Comparison of ENCODE assay signal across 27 mouse cellular contexts in genomic region chr19:11486599-11486998, GRCm38 (mm10). TPM values are rescaled to one million over a fixed set of nuclear protein-coding genes. Genes with fewer than 3 reads are reported as not detected.
"Had no signal": no experiment of that assay in that cellular context is flagged by ENCODE, and none has a peak within 500 bp of the region (broad histone marks: within the 10 kb centered on the region; RNA-seq: fewer than 3 reads in every experiment).

No protein-coding gene starts in this region.

- H3K4me1 ChIP-seq: limb, embryonic 10.5 days; limb, embryonic 13.5 days; liver, embryonic 12.5 days; liver, embryonic 15.5 days; lung, embryonic 15.5 days; neural tube, embryonic 13.5 days; stomach, embryonic 15.5 days had no signal

- ATAC-seq: intestine, embryonic 16.5 days; liver, embryonic 12.5 days had no signal

- H3K4me3 ChIP-seq: limb, embryonic 10.5 days; limb, embryonic 13.5 days; liver, embryonic 12.5 days; liver, embryonic 15.5 days; lung, embryonic 15.5 days; neural tube, embryonic 13.5 days; stomach, embryonic 15.5 days had no signal

- H3K36me3 ChIP-seq: limb, embryonic 10.5 days; limb, embryonic 13.5 days; liver, embryonic 12.5 days; liver, embryonic 15.5 days; lung, embryonic 15.5 days; neural tube, embryonic 13.5 days; stomach, embryonic 15.5 days had no signal

- H3K27ac ChIP-seq: limb, embryonic 10.5 days; limb, embryonic 13.5 days; liver, embryonic 12.5 days; liver, embryonic 15.5 days; lung, embryonic 15.5 days; neural tube, embryonic 13.5 days; stomach, embryonic 15.5 days had no signal

- DNase-seq: kidney, adult 18-20 months; kidney, adult 9 months; kidney, postnatal 14 days; kidney, postnatal 4 days; liver; lung, adult 18-20 months; lung, postnatal 10 days; lung, postnatal 36 days; midbrain, embryonic 14.5 days; retina, postnatal 1 day; spleen, adult 18-20 months; thymus, postnatal 25 days had no signal

- H3K27me3 ChIP-seq: limb, embryonic 13.5 days; liver, embryonic 12.5 days; liver, embryonic 15.5 days; lung, embryonic 15.5 days; neural tube, embryonic 13.5 days; stomach, embryonic 15.5 days had no signal

RNA-seq across cellular contexts. Expression of gene Gm8369, which starts 0.9 kb away (rescaled TPM):
- polyA plus RNA-seq: intestine, embryonic 16.5 days; kidney, embryonic 16.5 days; limb, embryonic 10.5 days; limb, embryonic 13.5 days; liver, embryonic 12.5 days; midbrain, embryonic 11.5 days; midbrain, embryonic 14.5 days; neural tube, embryonic 13.5 days; stomach, embryonic 15.5 days had no signal

RNA-seq across cellular contexts. Expression of gene Ms4a4b, which starts 43.2 kb away (rescaled TPM):
- total RNA-seq: layer of hippocampus, postnatal 10 days; layer of hippocampus, postnatal 36 days had no signal
- polyA plus RNA-seq: limb, embryonic 10.5 days; limb, embryonic 13.5 days; liver, embryonic 12.5 days; midbrain, embryonic 11.5 days; midbrain, embryonic 14.5 days; neural tube, embryonic 13.5 days had no signal

RNA-seq across cellular contexts. Expression of gene Ms4a4d, which starts 50.0 kb away (rescaled TPM):
- total RNA-seq: layer of hippocampus, adult 8-10 months; layer of hippocampus, postnatal 10 days; layer of hippocampus, postnatal 36 days; left cerebral cortex, postnatal 25 days; megakaryocyte-erythroid progenitor cell, adult 5-6 weeks had no signal
- polyA plus RNA-seq: midbrain, embryonic 14.5 days had no signal
